Mouse (Mus musculus) spleen, adult 2 months (tissue): ENCODE measurements around the gene Tmc8.

ENCODE experiments used
- CTCF ChIP-seq: fragments of 200-500 bp; IDR thresholded peaks from 2 replicates; pipeline ENCODE4 v1.5.1; 2011; ENCODE audit warnings: mild to moderate bottlenecking, inconsistent platforms; ENCODE audit not compliant: insufficient read depth, insufficient read length, insufficient replicate concordance; ENCODE audit errors: extremely low read depth
- POLR2A ChIP-seq: fragments of 200-500 bp; IDR thresholded peaks from 2 replicates; pipeline ENCODE4 v1.6.1; 2011; ENCODE audit warnings: low read depth, low read length, inconsistent platforms

GRCm38 (mm10) chr11:117838572-117838971, 56.7 kb downstream of the Tmc8 start:
- TF ChIP-seq CTCF = no peak
- no peak for TF ChIP-seq POLR2A
